Mouse (Mus musculus) stomach, embryonic 16.5 days (tissue): ENCODE results near the gene Gdf7. TPM values are rescaled to one million over a fixed set of nuclear protein-coding genes. Genes with fewer than 3 reads are reported as not detected.

Experiments used
- ATAC-seq: fragments of 200-750 bp; cut with Nextera tagmentation; 2 replicates; pipeline ENCODE4 v1.8.0; 2017; ENCODE audit warnings: moderate number of reproducible peaks, moderate TSS enrichment; ENCODE audit not compliant: insufficient read depth, low FRiP score
- H3K27ac ChIP-seq: fragments of 300-500 bp; sonication (generic); 2 replicates; pipeline ENCODE4 v1.5.1; 2014; ENCODE audit warnings: low read length
- H3K27me3 ChIP-seq: fragments of 300-500 bp; sonication (generic); 2 replicates; pipeline ENCODE4 v1.6.1; 2014; ENCODE audit warnings: low read length, control low read depth, mixed read lengths; ENCODE audit not compliant: control insufficient read depth, insufficient read depth
- H3K36me3 ChIP-seq: fragments of 300-500 bp; sonication (generic); 2 replicates; pipeline ENCODE4 v1.6.1; 2014; ENCODE audit warnings: low read length; ENCODE audit not compliant: control insufficient read depth, insufficient read depth
- H3K4me1 ChIP-seq: fragments of 300-500 bp; sonication (generic); 2 replicates; pipeline ENCODE4 v1.6.1; 2014; ENCODE audit warnings: low read length, control low read depth, mixed read lengths; ENCODE audit not compliant: control insufficient read depth, insufficient read depth
- H3K4me2 ChIP-seq: fragments of 300-500 bp; sonication (generic); 2 replicates; pipeline ENCODE4 v1.6.1; 2014; ENCODE audit warnings: low read depth, low read length, mixed read lengths
- H3K4me3 ChIP-seq: fragments of 300-500 bp; sonication (generic); replicated peaks from 2 replicates; pipeline ENCODE4 v1.5.1; 2014; ENCODE audit warnings: mild to moderate bottlenecking, low read length
- H3K9ac ChIP-seq: fragments of 300-500 bp; sonication (generic); 2 replicates; pipeline ENCODE4 v1.6.1; 2014; ENCODE audit warnings: low read length
- H3K9me3 ChIP-seq: fragments of 300-500 bp; sonication (generic); replicated peaks from 2 replicates; pipeline ENCODE4 v1.6.1; 2016; ENCODE audit warnings: low read length, control low read depth; ENCODE audit not compliant: control insufficient read depth
- WGBS: fragments of 180-500 bp; shearing (Covaris S2); extraction: QIAGEN DNeasy Blood & Tissue Kit; methylation state at CpG from one replicate; pipeline ENCODE4 v1.1.7; 2014; 5-methylcytosine and 5-hydroxymethylcytosine counted together
- polyA plus RNA-seq: library from polyadenylated mRNA; unstranded; fragments of >200 nt; fragmentation: Nextera tagmentation; extraction: Ambion mirVana; gene quantifications from 2 replicates; pipeline ENCODE4 v1.2.1, GENCODE M21; 2015

Gene Gdf7
- polyA plus RNA-seq, 1 experiment from 2014 or later: 0.09 TPM

DNA sequence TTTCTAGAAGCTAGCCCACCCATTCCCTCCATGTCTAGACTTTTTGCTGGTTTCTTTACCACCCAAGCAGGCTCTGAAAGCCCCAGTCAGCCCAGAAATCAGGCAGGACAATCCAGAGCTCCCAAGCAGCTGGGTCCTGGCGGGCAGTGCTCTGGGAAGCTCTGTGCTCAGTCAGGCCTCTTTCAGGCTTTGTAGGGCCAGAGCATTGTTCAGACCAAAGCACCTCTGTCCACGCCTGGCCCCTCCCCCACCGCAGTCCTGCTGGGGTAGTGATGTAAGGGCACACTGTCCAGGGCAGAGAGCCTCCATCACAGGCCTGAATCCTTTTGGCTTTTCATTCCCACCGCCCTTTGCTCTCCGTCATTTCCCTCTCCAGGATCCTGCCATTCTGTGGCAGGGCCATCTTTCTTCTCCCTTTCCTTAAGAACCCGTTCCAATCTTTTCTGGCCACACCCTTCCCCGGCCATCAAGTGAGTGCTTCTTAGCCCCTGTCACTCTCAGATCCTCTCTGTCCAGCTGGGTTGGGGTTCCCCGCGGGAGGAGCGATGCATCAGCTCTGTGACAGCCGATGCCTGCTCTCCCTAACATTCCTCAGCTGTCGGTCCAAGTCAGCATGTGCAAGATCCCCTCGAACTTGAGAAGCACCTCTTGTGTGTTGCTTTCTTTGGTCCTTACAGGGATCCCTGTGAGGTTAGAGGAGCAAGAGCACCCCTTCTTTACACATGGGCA is 38.0 kb upstream of the Gdf7 start:
- no peaks in the 10 kb centered on the region for H3K9me3 ChIP-seq
- H3K36me3 ChIP-seq: 0 out of 2 replicates have a peak, but pooled peaks cover 6% of the 10 kb centered on the region
- no peaks in the 10 kb centered on the region for H3K27me3 ChIP-seq
- 46% methylated on average over 13 of the region's 13 CpGs for WGBS
- no peak for ATAC-seq
- no peak overlapping the region; the same call in 1 of the 2 replicates for H3K27ac ChIP-seq
- H3K4me1 ChIP-seq: peaks cover 23% of the 10 kb centered on the region
- no peak overlapping the region for H3K9ac ChIP-seq
- H3K4me2 ChIP-seq: no peak overlapping the region
- H3K4me3 ChIP-seq: no peak overlapping the region

DNA sequence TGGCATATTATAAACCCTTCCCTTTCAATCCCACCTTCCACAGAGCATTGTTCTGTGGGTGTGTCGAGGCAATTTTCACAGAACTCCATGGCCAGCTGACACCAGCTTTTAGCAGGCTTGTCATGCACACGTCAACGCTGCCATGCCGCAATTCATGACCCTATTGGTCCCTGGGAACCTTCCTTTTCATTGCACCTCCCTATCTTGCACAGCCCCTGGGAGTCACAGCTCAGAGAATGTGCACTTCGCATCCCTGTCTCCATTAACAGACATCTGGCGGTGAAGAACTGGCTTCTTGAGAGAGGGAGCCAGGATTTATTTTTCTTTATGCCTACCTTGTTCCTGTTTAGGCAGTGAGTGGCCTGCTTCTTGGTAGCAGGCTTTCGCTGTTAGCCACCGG is 37.2 kb upstream of the Gdf7 start:
- H3K27me3 ChIP-seq: no peaks in the 10 kb centered on the region
- H3K9ac ChIP-seq: no peak overlapping the region
- no peaks in the 10 kb centered on the region for H3K9me3 ChIP-seq
- no peak overlapping the region for H3K4me3 ChIP-seq
- H3K36me3 ChIP-seq: 0 out of 2 replicates have a peak, but pooled peaks cover 6% of the 10 kb centered on the region
- no peak overlapping the region for H3K27ac ChIP-seq
- 86% methylated on average over 8 of the region's 8 CpGs for WGBS
- H3K4me1 ChIP-seq: peaks cover 23% of the 10 kb centered on the region
- no peak for ATAC-seq
- no peak overlapping the region for H3K4me2 ChIP-seq

DNA sequence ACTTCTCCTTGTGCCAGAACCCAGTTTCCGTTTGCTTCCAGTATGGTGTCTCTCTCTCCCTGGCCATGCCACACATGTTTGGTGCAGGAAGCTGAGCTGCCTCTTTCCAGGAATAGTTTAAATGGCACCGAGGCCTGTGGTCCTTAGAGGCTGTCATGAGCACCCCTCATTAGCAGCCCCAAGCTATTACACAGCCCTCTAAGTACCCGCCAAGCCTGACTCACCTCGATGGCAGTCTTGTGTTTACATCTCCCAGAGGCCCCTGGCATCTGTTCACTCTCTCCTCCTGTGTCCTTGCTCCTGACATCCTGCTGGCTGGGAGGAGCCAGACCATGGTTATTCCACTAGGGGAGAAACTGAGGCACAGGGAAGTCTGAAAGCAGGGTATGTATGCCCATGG is 36.7 kb upstream of the Gdf7 start:
- Histone ChIP-seq H3K27me3 (no peaks in the 10 kb centered on the region), H3K4me3 (no peak overlapping the region), H3K4me2 (no peak overlapping the region), H3K4me1 (peaks cover 23% of the 10 kb centered on the region), H3K9ac (no peak overlapping the region), H3K9me3 (no peaks in the 10 kb centered on the region), H3K36me3 (0 out of 2 replicates have a peak, but pooled peaks cover 6% of the 10 kb centered on the region), H3K27ac (no peak overlapping the region)
- WGBS: 49% methylated on average over 4 of the region's 4 CpGs
- ATAC-seq: peak; percentile 39; the same call in 1 of the 2 replicates

DNA sequence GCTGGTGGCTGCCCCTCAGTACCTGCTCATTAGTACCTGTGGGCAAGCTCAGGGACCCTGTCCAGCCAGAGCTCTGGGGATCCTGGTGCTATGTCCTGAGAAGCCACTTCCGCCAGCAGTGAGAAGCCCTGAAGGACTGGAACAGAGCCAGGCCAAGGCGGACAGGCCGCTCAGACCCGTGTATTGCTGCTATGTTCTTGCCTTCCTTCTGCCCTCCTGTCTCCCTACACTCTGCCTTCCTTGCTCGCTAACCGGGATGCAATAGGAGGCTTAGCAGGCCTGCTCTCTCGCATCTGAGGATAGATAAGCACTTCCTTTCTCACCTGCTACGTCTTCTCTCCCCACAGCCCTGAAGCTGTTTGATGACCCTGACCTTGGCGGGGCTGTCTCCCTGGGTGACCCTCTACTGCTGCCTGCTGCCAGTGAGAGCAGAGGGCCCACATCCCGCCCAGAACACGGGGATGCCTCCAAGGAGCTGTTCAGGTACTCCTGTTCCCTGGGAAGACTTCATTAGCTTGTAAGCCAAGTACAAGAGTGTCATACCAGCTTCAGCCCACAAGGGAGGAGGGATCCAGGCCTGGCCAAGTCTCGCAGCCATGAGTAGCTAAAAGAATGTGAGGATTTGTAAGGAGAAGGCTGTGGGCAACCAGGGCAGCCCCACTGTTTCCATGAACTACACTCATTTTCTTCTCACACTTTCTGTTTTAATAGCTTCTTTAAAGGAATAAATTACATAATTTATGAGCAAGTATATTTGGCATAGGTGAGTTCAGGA is 35.7 kb upstream of the Gdf7 start:
- Histone ChIP-seq H3K9ac (no peak overlapping the region), H3K27me3 (no peaks in the 10 kb centered on the region), H3K36me3 (0 out of 2 replicates have a peak, but pooled peaks cover 6% of the 10 kb centered on the region), H3K9me3 (no peaks in the 10 kb centered on the region), H3K4me3 (no peak overlapping the region), H3K4me2 (no peak overlapping the region), H3K27ac (no peak overlapping the region), H3K4me1 (peaks cover 23% of the 10 kb centered on the region)
- WGBS: 71% methylated on average over 12 of the region's 12 CpGs
- ATAC-seq: no peak

DNA sequence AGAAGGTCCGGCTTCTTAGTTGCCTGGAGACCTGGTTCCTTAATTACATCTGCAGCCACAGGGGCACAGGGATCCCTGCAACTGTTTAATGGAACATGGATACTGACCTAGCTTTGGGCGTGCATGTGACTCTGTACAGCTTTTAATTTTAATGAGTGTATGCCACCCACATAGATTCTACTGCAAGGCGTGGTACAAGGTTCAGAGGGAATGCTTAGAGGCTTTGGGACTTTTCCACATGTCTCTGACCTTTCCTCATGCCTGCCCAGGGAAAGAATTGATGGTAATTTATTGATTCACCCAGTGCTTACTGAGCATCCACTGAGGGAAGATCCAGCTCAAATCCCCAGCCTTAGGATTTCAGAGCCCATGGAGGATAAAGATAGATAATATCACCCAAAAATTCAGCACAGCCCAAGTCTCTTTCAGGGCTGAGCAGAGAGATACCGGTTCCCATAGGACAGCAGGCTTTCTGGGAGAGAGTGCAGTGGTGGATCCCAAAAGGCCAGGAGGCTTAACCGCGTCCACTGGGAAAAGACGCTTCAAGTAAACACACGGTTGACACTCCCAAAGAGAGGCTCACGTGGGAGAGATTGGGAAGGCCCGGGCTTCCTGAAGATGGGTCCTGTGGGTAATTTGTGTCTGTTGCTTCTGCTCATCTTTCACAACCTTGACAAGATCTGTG is 35.0 kb upstream of the Gdf7 start:
- Histone ChIP-seq H3K4me2 (no peak overlapping the region), H3K4me3 (no peak overlapping the region), H3K4me1 (peaks cover 29% of the 10 kb centered on the region), H3K27me3 (no peaks in the 10 kb centered on the region), H3K27ac (no peak overlapping the region), H3K36me3 (0 out of 2 replicates have a peak, but pooled peaks cover 3% of the 10 kb centered on the region), H3K9ac (no peak overlapping the region), H3K9me3 (no peaks in the 10 kb centered on the region)
- WGBS: 79% methylated on average over 10 of the region's 10 CpGs
- ATAC-seq: no peak

DNA sequence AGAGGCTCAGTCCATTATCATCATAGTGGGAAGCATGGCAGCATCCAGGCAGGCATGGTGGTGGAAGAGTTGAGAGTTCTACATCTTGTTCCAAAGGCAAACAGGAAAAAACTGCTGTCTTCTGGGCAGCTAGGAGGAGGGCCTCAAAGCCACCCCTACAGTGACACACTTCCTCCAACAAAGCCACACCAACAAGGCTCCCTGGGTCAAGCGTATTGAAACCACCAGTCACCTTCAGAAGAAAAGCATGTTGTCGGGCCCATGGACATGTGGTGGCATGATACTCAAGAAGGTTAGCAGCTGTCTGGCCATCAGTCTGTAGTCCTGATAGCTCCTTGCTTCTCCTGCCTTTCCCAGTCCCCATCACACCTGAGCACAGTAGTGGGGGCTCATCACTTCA is 33.7 kb upstream of the Gdf7 start:
- H3K9ac ChIP-seq: no peak overlapping the region
- 0 out of 2 replicates have a peak, but pooled peaks cover 3% of the 10 kb centered on the region for H3K36me3 ChIP-seq
- H3K27ac ChIP-seq: no peak overlapping the region
- H3K4me1 ChIP-seq: peaks cover 42% of the 10 kb centered on the region
- H3K27me3 ChIP-seq: no peaks in the 10 kb centered on the region
- no peak overlapping the region for H3K4me2 ChIP-seq
- no peaks in the 10 kb centered on the region for H3K9me3 ChIP-seq
- WGBS: 87% methylated on average over 2 of the region's 2 CpGs
- ATAC-seq: no peak
- H3K4me3 ChIP-seq: no peak overlapping the region

DNA sequence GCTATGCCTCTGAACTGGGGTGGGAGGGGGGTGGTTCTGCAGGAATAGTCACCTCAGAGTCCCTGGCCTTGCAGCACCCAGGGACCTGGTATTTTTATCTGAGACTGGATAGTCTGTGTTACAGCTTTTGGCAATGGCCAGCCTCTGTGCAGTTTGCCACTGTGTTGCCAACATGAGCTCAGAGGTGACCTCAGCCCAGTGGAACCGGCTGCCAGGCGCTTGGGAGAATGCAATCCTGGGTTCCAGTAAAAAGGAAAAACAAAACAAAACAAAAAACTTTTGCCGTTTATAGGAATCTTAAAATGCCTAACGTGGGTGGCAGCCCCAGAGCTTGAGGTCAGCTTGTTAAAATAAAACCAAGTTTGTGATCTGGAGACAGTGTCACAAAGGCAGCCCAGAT is 32.5 kb upstream of the Gdf7 start:
- Histone ChIP-seq H3K9ac (no peak overlapping the region), H3K36me3 (peaks cover 7% of the 10 kb centered on the region; the same call in 1 of the 2 replicates), H3K4me1 (peaks cover 39% of the 10 kb centered on the region), H3K9me3 (no peaks in the 10 kb centered on the region), H3K4me2 (no peak overlapping the region), H3K27ac (no peak overlapping the region), H3K4me3 (no peak overlapping the region), H3K27me3 (no peaks in the 10 kb centered on the region)
- ATAC-seq: no peak
- 79% methylated on average over 4 of the region's 4 CpGs for WGBS

DNA sequence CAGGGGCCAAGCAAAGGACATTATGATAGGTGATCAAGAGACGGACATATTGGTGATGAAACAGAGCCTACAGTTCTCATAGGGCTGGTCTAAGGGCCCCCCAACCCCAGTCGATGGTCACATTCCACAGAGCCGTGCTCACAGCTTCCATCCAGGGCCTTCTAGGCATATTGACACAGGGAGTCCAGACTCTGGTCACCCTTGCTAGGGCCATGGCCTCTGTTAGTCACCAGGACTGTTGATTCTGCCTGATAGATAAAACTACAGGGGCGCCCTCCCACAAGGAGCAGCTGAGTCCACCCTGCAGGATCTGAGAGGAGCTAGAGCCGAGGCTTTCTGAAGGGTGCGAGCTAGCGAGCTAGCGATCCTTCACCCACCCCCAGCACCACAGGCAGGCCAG is 31.9 kb upstream of the Gdf7 start:
- ATAC-seq: no peak; the same call in 1 of the 2 replicates
- Histone ChIP-seq H3K36me3 (peaks cover 9% of the 10 kb centered on the region; the same call in 1 of the 2 replicates), H3K27me3 (no peaks in the 10 kb centered on the region), H3K9me3 (no peaks in the 10 kb centered on the region), H3K4me3 (no peak overlapping the region), H3K4me2 (no peak overlapping the region), H3K27ac (no peak overlapping the region), H3K9ac (no peak overlapping the region), H3K4me1 (peaks cover 34% of the 10 kb centered on the region)
- 76% methylated on average over 8 of the region's 8 CpGs for WGBS

DNA sequence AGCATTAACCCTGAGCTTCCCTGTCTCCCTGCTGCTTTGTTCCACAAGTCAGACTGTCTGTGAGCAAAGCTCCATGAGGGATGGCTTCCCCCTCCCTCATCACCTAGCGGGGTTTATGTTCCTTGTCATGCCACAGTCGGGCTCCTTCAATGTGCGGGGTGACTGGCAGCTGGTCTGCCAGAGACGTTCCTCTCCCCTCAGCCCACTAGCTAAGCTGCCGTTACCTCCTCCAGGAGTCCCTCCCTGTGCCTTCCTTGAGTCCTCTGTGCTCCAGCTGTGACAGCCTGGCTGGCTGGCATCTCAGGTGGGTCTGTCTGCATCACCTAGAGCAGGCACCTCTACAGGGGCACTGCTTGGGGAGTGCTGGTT is 30.4 kb upstream of the Gdf7 start:
- WGBS: 57% methylated on average over 5 of the region's 5 CpGs

More for the DNA sequence above, 30.4 kb upstream of the Gdf7 start:
- no peak overlapping the region for H3K4me3 ChIP-seq
- H3K9me3 ChIP-seq: no peaks in the 10 kb centered on the region
- H3K36me3 ChIP-seq: peaks cover 8% of the 10 kb centered on the region; the same call in 1 of the 2 replicates
- peak overlapping the region; percentile 32; the same call in 1 of the 2 replicates for H3K9ac ChIP-seq
- ATAC-seq: no peak
- no peak overlapping the region for H3K27ac ChIP-seq
- H3K4me2 ChIP-seq: no peak overlapping the region
- H3K4me1 ChIP-seq: peaks cover 29% of the 10 kb centered on the region
- no peaks in the 10 kb centered on the region for H3K27me3 ChIP-seq
